Mouse (Mus musculus) bone marrow, adult 2 months (tissue): ENCODE results near the gene Ptpn5.

Experiments
- CTCF ChIP-seq: fragments of 200-500 bp; IDR thresholded peaks from 2 replicates; pipeline ENCODE4 v1.5.1; 2011; ENCODE audit warnings: low read length, control low read depth; ENCODE audit not compliant: control insufficient read depth, insufficient read depth
- POLR2A ChIP-seq: fragments of 200-500 bp; IDR thresholded peaks from 2 replicates; pipeline ENCODE4 v1.6.1; 2011; ENCODE audit warnings: low read depth, mild to moderate bottlenecking, control low read depth, low read length, borderline replicate concordance; ENCODE audit not compliant: control insufficient read depth

DNA sequence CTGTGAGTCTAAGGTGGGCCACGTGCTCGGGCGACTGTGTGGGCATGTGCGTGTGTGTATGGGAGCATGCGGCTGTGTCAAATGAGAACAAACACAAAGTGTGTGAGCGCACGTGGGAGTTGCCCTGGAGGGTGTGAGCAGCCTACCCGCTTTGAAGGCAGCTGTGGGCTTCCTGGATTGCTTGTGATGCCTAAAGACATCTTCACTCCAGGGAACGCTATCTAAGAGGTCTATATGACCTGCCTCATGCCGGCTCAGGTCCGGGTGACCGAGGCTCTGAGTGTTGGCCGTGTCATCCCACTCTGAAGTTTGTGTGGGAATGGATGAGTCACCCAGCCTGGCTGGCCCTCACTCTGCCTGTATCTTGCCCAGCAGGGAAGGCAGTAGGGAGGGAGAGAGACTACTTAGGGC lies 24.7 kb downstream of the Ptpn5 start:
- TF ChIP-seq CTCF (no peak), POLR2A (no peak)
